Mouse (Mus musculus): ENCODE data around the gene Ankdd1a. TPM values are rescaled to one million over a fixed set of nuclear protein-coding genes. Genes with fewer than 3 reads are reported as not detected.
A peak's percentile ranks its signal among the peaks of the same experiment; 100 is the strongest.

Ankdd1a gene
- total RNA-seq, 2 experiments from 2014 or later = not detected

- no peak for DNase-seq (ENCODE audit: low spot score in 2 of 2)
Measured at GRCm38 (mm10) chr9:65508449-65508848, 11.5 kb downstream of the Ankdd1a start.

DNA sequence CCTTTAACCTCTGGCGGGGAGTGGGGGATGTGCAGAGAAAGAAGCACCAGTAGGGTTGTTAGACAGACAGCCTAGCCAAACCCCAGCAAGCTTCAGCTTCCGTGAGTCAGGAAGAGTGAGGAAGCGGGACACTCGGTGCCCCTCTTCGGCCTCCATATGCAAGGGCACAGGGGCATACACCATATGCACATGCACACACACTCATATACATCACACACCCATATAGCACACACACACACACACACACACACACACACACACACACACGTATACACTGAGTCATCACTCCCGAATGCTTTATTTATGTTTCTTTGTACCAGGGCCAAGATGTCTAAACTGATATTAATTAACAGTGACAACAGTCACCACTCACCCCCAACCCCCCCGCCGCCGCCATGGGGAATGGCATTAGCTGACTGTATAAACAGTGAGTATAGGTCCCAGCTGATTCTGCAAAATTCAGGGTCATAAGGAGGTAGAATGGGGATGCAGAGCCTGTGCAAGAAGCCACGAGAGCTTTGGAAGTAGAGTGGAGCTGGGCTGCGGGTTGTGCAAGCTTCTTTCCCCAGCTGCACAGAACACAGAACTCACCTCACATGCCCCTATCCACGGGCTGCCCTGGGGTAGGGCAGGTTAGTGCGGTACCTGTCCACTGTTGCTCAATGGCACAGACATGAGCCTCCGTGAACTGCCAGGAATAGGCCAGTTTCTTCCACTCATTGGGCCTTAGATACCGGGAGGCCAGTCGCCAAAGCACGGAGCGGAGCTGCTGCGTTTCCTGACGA lies 17.1 kb downstream of the Ankdd1a start:
- no peak for DNase-seq (ENCODE audit: low spot score in 2 of 2)

- DNase-seq (ENCODE audit: low spot score in 2 of 2) = peak in 1 of 2 experiments; percentile 32
Measured at GRCm38 (mm10) chr9:65502146-65502545, 17.8 kb downstream of the Ankdd1a start.

GRCm38 (mm10) chr9:65492851-65493250 lies 27.1 kb downstream of the Ankdd1a start:
- DNase-seq (ENCODE audit: low spot score in 2 of 2) = no peak

- DNase-seq (ENCODE audit: low spot score in 2 of 2) = no peak
Measured at GRCm38 (mm10) chr9:65492351-65492750, 27.6 kb downstream of the Ankdd1a start.

DNA sequence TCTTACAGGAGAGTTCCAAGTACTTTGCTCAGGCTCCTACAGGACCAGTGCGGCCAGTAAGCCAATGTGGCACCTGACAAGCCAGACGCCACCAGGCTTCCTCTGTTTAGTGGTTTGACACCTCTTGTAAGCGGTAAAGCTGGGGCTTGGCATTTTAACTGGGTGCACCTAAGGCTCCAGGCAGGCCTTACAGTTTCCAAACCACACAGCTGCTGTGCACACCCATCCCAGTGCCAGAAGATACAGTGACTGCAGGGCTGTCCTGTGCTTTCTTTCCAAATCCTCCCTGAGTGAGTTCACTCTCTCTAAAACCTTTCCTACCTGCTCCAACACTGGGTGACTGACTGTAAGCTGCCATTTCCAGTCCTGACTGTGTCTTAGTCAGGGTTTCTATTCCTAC lies 28.5 kb downstream of the Ankdd1a start:
- DNase-seq (ENCODE audit: low spot score in 2 of 2) = no peak

- no peak for DNase-seq (ENCODE audit: low spot score in 2 of 2)
Measured at GRCm38 (mm10) chr9:65480071-65480470, 39.9 kb downstream of the Ankdd1a start.

DNA sequence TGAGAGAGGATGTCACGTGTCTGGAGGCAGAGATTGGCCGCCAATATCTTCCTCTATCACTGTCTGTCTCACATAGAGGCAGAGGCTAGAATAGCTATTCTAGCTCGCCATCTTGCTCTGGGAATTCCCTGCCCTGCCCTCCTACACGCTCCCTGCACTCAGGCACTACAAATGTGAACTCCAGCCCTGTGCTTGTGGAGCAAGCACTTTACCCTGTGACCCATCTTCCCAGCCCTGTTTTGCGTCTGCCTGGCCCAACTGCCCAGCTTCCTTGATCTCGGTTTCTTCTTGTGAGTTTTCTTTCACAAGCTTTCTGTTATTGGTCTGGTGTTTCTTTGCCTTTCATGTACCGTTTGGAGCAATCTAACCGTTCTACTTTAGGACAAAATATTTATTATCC lies 40.8 kb downstream of the Ankdd1a start:
- no peak for DNase-seq (ENCODE audit: low spot score in 2 of 2)

DNA sequence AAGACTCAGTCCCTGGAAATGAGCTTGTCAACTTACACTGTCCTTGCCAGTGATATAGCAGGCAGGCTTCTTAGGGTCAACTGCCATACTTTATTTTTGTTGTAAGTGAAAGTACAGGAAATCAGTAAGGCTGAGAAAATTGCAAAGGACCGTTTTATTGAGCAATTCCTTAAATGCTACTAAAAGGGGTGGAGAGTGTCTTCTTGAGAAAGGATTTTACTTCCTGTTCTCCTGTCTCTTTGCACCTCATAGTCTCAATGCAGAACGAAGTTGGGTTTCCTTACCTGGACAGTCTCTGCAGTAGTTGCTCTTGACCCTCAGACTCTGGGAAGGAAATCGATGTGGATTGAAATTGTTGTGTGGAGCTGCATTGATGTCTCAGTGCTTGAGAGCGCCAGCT lies 47.2 kb downstream of the Ankdd1a start:
- DNase-seq (ENCODE audit: low spot score in 2 of 2) = no peak

DNA sequence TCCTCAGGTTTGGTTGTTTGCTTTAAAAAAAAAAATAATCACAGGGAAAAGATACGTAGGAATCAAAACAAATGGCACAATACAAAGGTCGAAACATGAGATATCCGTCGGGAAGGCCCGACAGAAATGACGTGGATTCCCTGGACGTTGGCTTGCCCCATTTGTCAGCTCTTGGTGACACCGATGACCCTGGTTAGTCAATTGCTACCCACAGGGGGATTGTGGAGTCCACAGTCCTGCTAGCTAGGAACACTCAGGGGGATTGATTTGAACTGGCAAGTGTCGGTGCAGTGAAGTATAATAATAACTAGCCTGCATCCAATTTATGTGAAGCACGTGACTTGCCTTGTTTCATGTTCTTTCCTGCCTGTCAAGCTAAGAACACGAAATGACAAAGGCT lies 52.3 kb downstream of the Ankdd1a start:
- DNase-seq (ENCODE audit: low spot score in 2 of 2) = no peak

DNA sequence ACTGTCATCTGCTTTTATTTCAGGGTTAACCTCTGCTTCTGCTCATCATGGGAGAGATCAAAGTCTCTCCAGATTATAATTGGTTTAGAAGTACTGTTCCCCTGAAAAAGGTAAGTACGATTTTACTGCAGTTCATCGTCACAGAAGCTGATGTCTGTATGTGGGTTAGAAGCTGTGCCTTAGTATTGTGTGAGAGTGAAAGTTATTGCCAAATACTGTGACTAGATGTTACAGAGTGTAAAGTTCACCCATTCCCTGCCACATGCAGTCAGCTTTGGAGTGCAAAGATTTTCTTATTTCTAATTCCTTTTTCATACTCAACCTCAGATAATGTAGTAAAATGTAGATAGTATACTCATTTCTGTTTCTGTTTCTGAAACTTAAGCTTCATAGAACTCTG lies 54.8 kb downstream of the Ankdd1a start:
- no peak for DNase-seq (ENCODE audit: low spot score in 2 of 2)

- DNase-seq (ENCODE audit: low spot score in 2 of 2) = peak in 1 of 2 experiments; percentile 24
Measured at GRCm38 (mm10) chr9:65464161-65464560, 55.8 kb downstream of the Ankdd1a start.

- no peak for DNase-seq (ENCODE audit: low spot score in 2 of 2)
Measured at GRCm38 (mm10) chr9:65462544-65462943, 57.4 kb downstream of the Ankdd1a start.

- DNase-seq (ENCODE audit: low spot score in 2 of 2) = peak; percentile 95 to 96
Measured at GRCm38 (mm10) chr9:65460732-65461442, 59.1 kb downstream of the Ankdd1a start, which contains the start of gene Spg21. TSS of gene Spg21 (plus strand) at chr9:65460947.

DNA sequence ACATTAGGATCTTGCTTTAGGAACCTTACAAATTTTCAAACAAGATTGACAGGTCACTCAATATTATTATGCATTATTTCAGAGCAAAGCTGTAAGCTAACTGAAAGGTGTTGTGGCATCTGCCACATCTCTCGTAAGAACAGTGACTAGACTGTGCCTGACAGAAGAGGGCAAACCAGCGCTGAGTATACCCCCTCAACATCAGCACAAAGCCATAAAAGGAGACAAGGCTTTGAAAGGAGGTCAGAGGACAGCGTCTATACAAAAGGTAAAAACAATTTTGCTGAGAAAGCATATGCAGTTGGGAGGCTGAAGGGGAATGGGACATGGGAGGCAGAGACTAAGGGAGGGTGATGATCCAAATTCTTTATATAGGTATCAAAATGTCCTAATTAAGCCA lies 59.8 kb downstream of the Ankdd1a start:
- no peak for DNase-seq (ENCODE audit: low spot score in 2 of 2)

DNA sequence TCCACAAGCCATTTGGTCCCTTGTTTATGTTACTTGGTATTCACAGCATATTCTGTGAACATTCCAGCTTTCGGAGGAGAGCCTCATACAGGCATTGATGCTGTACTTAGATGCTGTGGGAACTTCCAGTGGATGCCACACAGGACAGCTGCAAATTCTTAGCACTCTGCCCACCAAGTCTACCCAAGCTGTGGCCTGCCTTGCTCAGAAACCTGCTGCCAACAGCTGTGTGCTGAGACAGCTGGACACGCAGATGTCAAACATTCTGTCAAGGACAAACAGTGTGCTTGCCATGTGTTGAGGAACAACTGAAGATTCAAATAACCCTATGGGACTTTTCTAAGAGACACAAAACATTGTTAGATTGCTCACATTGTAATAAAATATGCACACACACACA lies 61.0 kb downstream of the Ankdd1a start:
- peak in 1 of 2 experiments; percentile 25 for DNase-seq (ENCODE audit: low spot score in 2 of 2)

DNA sequence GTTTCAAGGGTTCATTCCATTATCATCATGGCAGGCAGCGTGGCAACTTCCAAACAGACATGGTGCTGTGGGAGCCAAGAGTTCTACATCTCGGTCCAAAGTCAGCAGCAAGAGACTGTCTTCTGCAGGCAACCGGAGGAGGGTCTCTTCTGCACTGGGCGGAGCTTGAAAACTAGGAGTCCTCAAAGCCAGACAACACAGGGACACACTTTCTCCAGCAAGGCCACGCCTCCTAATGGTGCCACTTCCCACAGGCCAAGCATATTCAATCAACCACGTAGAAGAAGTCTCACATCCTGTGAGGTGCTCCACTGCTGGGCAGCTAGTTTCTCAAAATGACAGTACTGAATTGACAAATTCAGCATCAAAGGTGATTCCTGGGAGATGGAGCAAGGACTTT lies 72.0 kb downstream of the Ankdd1a start:
- DNase-seq (ENCODE audit: low spot score in 2 of 2) = no peak

GRCm38 (mm10) chr9:65444692-65445091 lies 75.3 kb downstream of the Ankdd1a start:
- no peak for DNase-seq (ENCODE audit: low spot score in 2 of 2)
